Mouse (Mus musculus) CH12.LX (cell line): ENCODE data around the gene Slc5a12.

Experiments used
- CTCF ChIP-seq, 2 experiments: IDR thresholded peaks in 1 of 2; conservative IDR thresholded peaks in 1 of 2; 2 replicates each; pipeline ENCODE4 v1.5.1; 2011 to 2012; ENCODE audit warnings: low read depth in 2 of 2, low read length in 2 of 2, improper control_type of control experiment in 1 of 2, inconsistent platforms in 1 of 2, mild to moderate bottlenecking in 1 of 2, moderate library complexity in 1 of 2
- EP300 ChIP-seq: IDR thresholded peaks from 2 replicates; pipeline ENCODE4 v1.6.1; 2011; ENCODE audit warnings: low read length, improper control_type of control experiment
- MAFK ChIP-seq: IDR thresholded peaks from 2 replicates; pipeline ENCODE4 v1.6.1; 2011; ENCODE audit warnings: low read length, improper control_type of control experiment; ENCODE audit not compliant: insufficient replicate concordance
- MAX ChIP-seq: IDR thresholded peaks from 2 replicates; pipeline ENCODE4 v1.6.1; 2011; ENCODE audit warnings: low read length, improper control_type of control experiment
- MXI1 ChIP-seq: IDR thresholded peaks from 2 replicates; pipeline ENCODE4 v1.6.1; 2011; ENCODE audit warnings: mild to moderate bottlenecking, low read depth, low read length, improper control_type of control experiment
- NRF1 ChIP-seq: IDR thresholded peaks from 2 replicates; pipeline ENCODE4 v1.6.1; 2014; ENCODE audit warnings: low read depth, mild to moderate bottlenecking, inconsistent platforms, low read length, improper control_type of control experiment, moderate library complexity
- POLR2A ChIP-seq: IDR thresholded peaks from 2 replicates; pipeline ENCODE4 v1.6.1; 2011; ENCODE audit warnings: low read depth, mild to moderate bottlenecking, improper control_type of control experiment, low read length
- RAD21 ChIP-seq: IDR thresholded peaks from 2 replicates; pipeline ENCODE4 v1.6.1; 2011; ENCODE audit warnings: low read depth, mild to moderate bottlenecking, low read length, improper control_type of control experiment, moderate library complexity
- TBP ChIP-seq: conservative IDR thresholded peaks from 2 replicates; pipeline ENCODE4 v1.6.1; 2011; ENCODE audit warnings: low read depth, low read length, improper control_type of control experiment
- TCF12 ChIP-seq: IDR thresholded peaks from 2 replicates; pipeline ENCODE4 v1.6.1; 2014; ENCODE audit warnings: low read depth, mild to moderate bottlenecking, inconsistent platforms, low read length, improper control_type of control experiment
- USF1 ChIP-seq: IDR thresholded peaks from 2 replicates; pipeline ENCODE4 v1.6.1; 2014; ENCODE audit warnings: low read depth, mild to moderate bottlenecking, inconsistent platforms, low read length, improper control_type of control experiment
- ZC3H11A ChIP-seq: IDR thresholded peaks from 2 replicates; pipeline ENCODE4 v1.6.1; 2012; ENCODE audit warnings: low read depth, mild to moderate bottlenecking, inconsistent platforms, low read length, improper control_type of control experiment

- TF ChIP-seq CTCF (conservative IDR thresholded peaks at IDR 0.05 in 1 of 2, IDR thresholded peaks at IDR 0.05 in 1 of 2; ENCODE audit: low read depth in 2 of 2, low read length in 2 of 2) (no peak), MAX (no peak), NRF1 (no peak), MXI1 (no peak), POLR2A (no peak), TCF12 (no peak), RAD21 (no peak), MAFK (no peak), EP300 (no peak), ZC3H11A (no peak), USF1 (no peak), TBP (no peak)
These were observed 47.7 kb downstream of the Slc5a12 start for GRCm38 (mm10) chr2:110644846-110645245.
